Mouse (Mus musculus) embryonic facial prominence, embryonic 11.5 days (tissue): ENCODE measurements at regions not wholly inside any gene's neighbourhood (a gene's known extent, or its start where the extent isn't known, plus 50 kb on each side); places are given as distances from the start of the nearest gene placed in this dataset.
A peak's percentile ranks its signal among the peaks of the same experiment; 100 is the strongest.

Experiments used
- ATAC-seq: fragments of 200-750 bp; cut with Nextera tagmentation; replicated peaks from 2 replicates; pipeline ENCODE4 v1.8.0; 2017; ENCODE audit warnings: low read depth; ENCODE audit not compliant: insufficient number of reproducible peaks, low FRiP score, low TSS enrichment
- DNase-seq: peaks from one replicate; pipeline ENCODE4 v3.0.0-alpha.2; 2015; ENCODE audit warnings: low spot score
- H3K27ac ChIP-seq: fragments of 300-500 bp; sonication (generic); replicated peaks from 2 replicates; pipeline ENCODE4 v1.5.1; 2014; ENCODE audit warnings: mild to moderate bottlenecking, low read depth, low read length, control low read depth
- H3K27me3 ChIP-seq: fragments of 300-500 bp; sonication (generic); 2 replicates; pipeline ENCODE4 v1.6.1; 2014; ENCODE audit warnings: mild to moderate bottlenecking, low read length, moderate library complexity, mixed read lengths; ENCODE audit not compliant: control insufficient read depth, insufficient read depth
- H3K36me3 ChIP-seq: fragments of 300-500 bp; sonication (generic); replicated peaks from 2 replicates; pipeline ENCODE4 v1.6.1; 2014; ENCODE audit warnings: low read depth, mild to moderate bottlenecking, low read length, moderate library complexity, mixed read lengths; ENCODE audit not compliant: control insufficient read depth, insufficient read depth
- H3K4me1 ChIP-seq: fragments of 300-500 bp; sonication (generic); 2 replicates; pipeline ENCODE4 v1.6.1; 2014; ENCODE audit warnings: low read length, mixed read lengths; ENCODE audit not compliant: control insufficient read depth, insufficient read depth
- H3K4me2 ChIP-seq: fragments of 300-500 bp; sonication (generic); 2 replicates; pipeline ENCODE4 v1.6.1; 2014; ENCODE audit warnings: low read depth, mild to moderate bottlenecking, control low read depth, low read length, moderate library complexity
- H3K4me3 ChIP-seq: fragments of 300-500 bp; sonication (generic); 2 replicates; pipeline ENCODE4 v1.5.1; 2014; ENCODE audit warnings: low read depth, low read length, control low read depth
- H3K9ac ChIP-seq: fragments of 300-500 bp; sonication (generic); replicated peaks from 2 replicates; pipeline ENCODE4 v1.6.1; 2014; ENCODE audit warnings: mild to moderate bottlenecking, control low read depth, low read length
- H3K9me3 ChIP-seq: fragments of 300-500 bp; sonication (generic); replicated peaks from 2 replicates; pipeline ENCODE4 v1.6.1; 2016; ENCODE audit warnings: mild to moderate bottlenecking, low read length, inconsistent platforms, mixed read lengths; ENCODE audit not compliant: control insufficient read depth
- WGBS: fragments of 180-500 bp; shearing (Covaris S2); extraction: QIAGEN DNeasy Blood & Tissue Kit; methylation state at CpG from one replicate; pipeline ENCODE4 v1.1.7; 2014; 5-methylcytosine and 5-hydroxymethylcytosine counted together

- no peak overlapping the region for H3K4me2 ChIP-seq
- ATAC-seq = no peak
- 75% methylated on average over 4 of the region's 4 CpGs for WGBS
These were observed 69.6 kb upstream of the Slc35b4 start for GRCm38 (mm10) chr6:34246512-34246911.

GRCm38 (mm10) chr6:34243001-34243400 is 66.1 kb upstream of the Slc35b4 start:
- Histone ChIP-seq H3K36me3 (no peaks in the 10 kb centered on the region), H3K9me3 (no peaks in the 10 kb centered on the region), H3K27ac (no peak overlapping the region), H3K4me1 (no peaks in the 10 kb centered on the region), H3K9ac (no peak overlapping the region), H3K27me3 (no peaks in the 10 kb centered on the region), H3K4me2 (no peak overlapping the region), H3K4me3 (no peak overlapping the region)
- ATAC-seq (no peak), DNase-seq (no peak)
- 75% methylated on average over 3 of the region's 3 CpGs for WGBS

More at GRCm38 (mm10) chr6:34246512-34246911, 69.6 kb upstream of the Slc35b4 start:
- no peaks in the 10 kb centered on the region for H3K9me3 ChIP-seq
- H3K4me1 ChIP-seq = no peaks in the 10 kb centered on the region
- H3K36me3 ChIP-seq = no peaks in the 10 kb centered on the region
- H3K9ac ChIP-seq = no peak overlapping the region
- H3K27ac ChIP-seq = no peak overlapping the region
- H3K27me3 ChIP-seq = no peaks in the 10 kb centered on the region
- no peak for DNase-seq
- no peak overlapping the region for H3K4me3 ChIP-seq

- 15% methylated on average over 9 of the region's 9 CpGs for WGBS
These were observed 65.6 kb upstream of the Slc35b4 start for GRCm38 (mm10) chr6:34242486-34242885.

GRCm38 (mm10) chr6:34235132-34235531 is 58.2 kb upstream of the Slc35b4 start:
- ATAC-seq (no peak), DNase-seq (no peak)
- Histone ChIP-seq H3K4me3 (no peak overlapping the region), H3K27me3 (no peaks in the 10 kb centered on the region), H3K36me3 (no peaks in the 10 kb centered on the region), H3K4me1 (no peaks in the 10 kb centered on the region), H3K27ac (no peak overlapping the region), H3K9ac (no peak overlapping the region), H3K9me3 (no peaks in the 10 kb centered on the region), H3K4me2 (no peak overlapping the region)
- 69% methylated on average over 10 of the region's 10 CpGs for WGBS

More at GRCm38 (mm10) chr6:34242486-34242885, 65.6 kb upstream of the Slc35b4 start:
- H3K9ac ChIP-seq = no peak overlapping the region
- no peak overlapping the region for H3K4me3 ChIP-seq
- H3K4me2 ChIP-seq = no peak overlapping the region
- no peak for ATAC-seq
- H3K36me3 ChIP-seq = no peaks in the 10 kb centered on the region
- no peaks in the 10 kb centered on the region for H3K4me1 ChIP-seq
- no peaks in the 10 kb centered on the region for H3K27me3 ChIP-seq
- no peak overlapping the region for H3K27ac ChIP-seq
- H3K9me3 ChIP-seq = no peaks in the 10 kb centered on the region
- peak; percentile 45 for DNase-seq

GRCm38 (mm10) chr6:34234443-34235020 is 57.6 kb upstream of the Slc35b4 start:
- Histone ChIP-seq H3K9ac (no peak overlapping the region), H3K27me3 (no peaks in the 10 kb centered on the region), H3K27ac (no peak overlapping the region), H3K4me3 (no peak overlapping the region), H3K4me1 (no peaks in the 10 kb centered on the region), H3K36me3 (no peaks in the 10 kb centered on the region), H3K9me3 (no peaks in the 10 kb centered on the region), H3K4me2 (no peak overlapping the region)
- DNase-seq = no peak
- 79% methylated on average over 5 of the region's 5 CpGs for WGBS
- no peak for ATAC-seq

GRCm38 (mm10) chr6:34230768-34231381 is 54.0 kb upstream of the Slc35b4 start:
- Histone ChIP-seq H3K4me2 (no peak overlapping the region), H3K4me3 (no peak overlapping the region), H3K9ac (no peak overlapping the region), H3K27me3 (no peaks in the 10 kb centered on the region), H3K27ac (no peak overlapping the region), H3K4me1 (no peaks in the 10 kb centered on the region), H3K9me3 (no peaks in the 10 kb centered on the region), H3K36me3 (no peaks in the 10 kb centered on the region)
- WGBS = 46% methylated on average over 13 of the region's 13 CpGs
- ATAC-seq (no peak), DNase-seq (peak; percentile 77)

- no peaks in the 10 kb centered on the region for H3K36me3 ChIP-seq
These were observed 50.2 kb upstream of the Slc35b4 start for GRCm38 (mm10) chr6:34227131-34227530.

More at GRCm38 (mm10) chr6:34227131-34227530, 50.2 kb upstream of the Slc35b4 start:
- Histone ChIP-seq H3K27ac (no peak overlapping the region), H3K9me3 (no peaks in the 10 kb centered on the region), H3K4me2 (no peak overlapping the region), H3K9ac (no peak overlapping the region), H3K4me3 (no peak overlapping the region), H3K4me1 (no peaks in the 10 kb centered on the region), H3K27me3 (no peaks in the 10 kb centered on the region)
- WGBS = 84% methylated on average over 4 of the region's 4 CpGs
- DNase-seq (no peak), ATAC-seq (no peak)
